Mouse (Mus musculus) myocyte (in vitro differentiated cells): ENCODE data around the gene Itga11.

Experiments used
- POLR2A ChIP-seq: IDR thresholded peaks from one replicate; pipeline ENCODE4 v1.6.1; 2011; ENCODE audit warnings: low read depth, mild to moderate bottlenecking, control low read depth, moderate library complexity; ENCODE audit not compliant: insufficient read length
- REST ChIP-seq: IDR thresholded peaks from one replicate; pipeline ENCODE4 v1.6.1; 2011; ENCODE audit warnings: mild to moderate bottlenecking, control low read depth, moderate library complexity; ENCODE audit not compliant: insufficient read depth, insufficient read length

DNA sequence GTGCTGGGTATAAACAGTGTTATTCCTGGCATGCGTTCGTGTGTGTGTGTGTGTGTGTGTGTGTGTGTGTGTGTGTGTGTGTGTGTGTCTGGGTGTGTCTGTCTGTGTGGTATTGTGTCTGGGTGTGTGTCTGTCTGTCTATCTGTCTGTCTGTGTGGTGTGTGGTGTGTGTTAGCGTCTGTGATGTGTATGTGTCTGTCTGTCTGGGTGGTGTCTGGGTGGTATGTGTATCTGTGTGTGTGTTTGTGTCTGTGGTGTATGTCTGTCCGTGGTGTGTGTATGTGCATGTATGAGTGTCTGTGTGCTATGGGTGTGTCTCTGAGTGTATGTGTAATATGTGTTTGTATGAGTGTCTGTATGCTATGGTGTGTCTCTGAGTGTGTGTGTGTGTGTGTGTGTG lies 9.1 kb upstream of the Itga11 start:
- TF ChIP-seq POLR2A: no peak
- no peak for TF ChIP-seq REST
